Mouse (Mus musculus) right cerebral cortex, postnatal 4 days (tissue): ENCODE data around the gene Tex101.
"Not testable (repeated sequence)": the region's sequence is repeated elsewhere in the genome, so short reads cannot be mapped to it uniquely, and the experiment has no call there.

Experiments
- DNase-seq: peaks from one replicate; pipeline ENCODE4 v3.0.0-alpha.2; 2022

The Tex101 gene

DNA sequence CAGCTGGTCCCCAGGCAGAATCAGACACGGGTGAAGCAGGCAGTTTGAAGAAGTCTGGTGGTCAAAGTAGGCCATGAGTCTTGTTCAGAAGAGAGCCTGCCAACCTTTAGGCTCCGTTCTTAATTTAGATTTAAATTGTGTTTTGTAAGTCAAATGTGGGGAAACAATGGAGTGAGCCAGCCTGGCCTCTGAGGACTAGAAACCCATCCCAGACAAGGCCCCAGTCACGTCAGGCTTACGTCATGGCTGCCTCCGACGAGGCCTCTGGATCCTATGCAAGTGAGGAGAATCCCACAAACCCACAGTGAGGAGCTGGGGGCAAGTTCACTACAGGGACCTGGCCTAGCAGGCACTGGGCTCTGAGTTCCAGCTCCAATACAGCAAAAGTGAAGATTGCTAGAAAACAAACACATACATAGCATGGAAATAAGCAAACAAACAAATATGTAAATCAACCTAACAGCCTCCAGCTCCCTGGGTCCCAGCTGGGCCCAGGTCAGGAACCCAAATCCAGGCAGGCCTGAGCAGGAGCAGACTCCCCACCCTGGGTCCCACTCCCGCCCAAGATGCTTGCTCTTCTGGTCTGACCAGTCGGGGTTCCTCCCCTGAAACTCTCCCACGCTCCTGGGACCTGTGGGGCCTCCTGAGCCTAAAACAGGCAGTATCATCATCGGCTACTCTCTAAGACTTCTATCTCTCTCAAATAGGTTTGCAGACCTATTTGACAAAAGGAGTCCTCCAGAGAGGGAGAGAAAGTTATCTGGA lies 46.2 kb downstream of the Tex101 start:
- DNase-seq: no peak

DNA sequence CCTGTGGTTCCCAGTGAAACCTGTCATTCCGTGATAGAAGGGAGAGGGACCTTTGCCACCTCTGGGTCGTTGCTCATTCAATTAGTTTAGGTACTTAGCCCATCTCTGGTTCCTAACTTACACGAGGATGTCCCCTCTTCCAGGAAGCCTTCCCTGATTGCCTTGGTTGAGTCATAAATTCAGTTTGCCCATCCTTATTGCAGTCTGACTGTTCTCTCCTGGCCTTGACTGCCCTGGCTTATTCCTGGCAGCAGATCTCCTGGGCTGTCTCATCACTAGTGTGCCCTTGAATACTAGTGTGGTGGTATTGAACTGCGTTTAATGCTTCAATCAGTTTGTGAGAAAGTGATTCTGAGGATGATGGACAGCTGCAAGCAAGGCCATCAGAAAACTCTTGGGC lies 46.8 kb downstream of the Tex101 start:
- no peak for DNase-seq

DNA sequence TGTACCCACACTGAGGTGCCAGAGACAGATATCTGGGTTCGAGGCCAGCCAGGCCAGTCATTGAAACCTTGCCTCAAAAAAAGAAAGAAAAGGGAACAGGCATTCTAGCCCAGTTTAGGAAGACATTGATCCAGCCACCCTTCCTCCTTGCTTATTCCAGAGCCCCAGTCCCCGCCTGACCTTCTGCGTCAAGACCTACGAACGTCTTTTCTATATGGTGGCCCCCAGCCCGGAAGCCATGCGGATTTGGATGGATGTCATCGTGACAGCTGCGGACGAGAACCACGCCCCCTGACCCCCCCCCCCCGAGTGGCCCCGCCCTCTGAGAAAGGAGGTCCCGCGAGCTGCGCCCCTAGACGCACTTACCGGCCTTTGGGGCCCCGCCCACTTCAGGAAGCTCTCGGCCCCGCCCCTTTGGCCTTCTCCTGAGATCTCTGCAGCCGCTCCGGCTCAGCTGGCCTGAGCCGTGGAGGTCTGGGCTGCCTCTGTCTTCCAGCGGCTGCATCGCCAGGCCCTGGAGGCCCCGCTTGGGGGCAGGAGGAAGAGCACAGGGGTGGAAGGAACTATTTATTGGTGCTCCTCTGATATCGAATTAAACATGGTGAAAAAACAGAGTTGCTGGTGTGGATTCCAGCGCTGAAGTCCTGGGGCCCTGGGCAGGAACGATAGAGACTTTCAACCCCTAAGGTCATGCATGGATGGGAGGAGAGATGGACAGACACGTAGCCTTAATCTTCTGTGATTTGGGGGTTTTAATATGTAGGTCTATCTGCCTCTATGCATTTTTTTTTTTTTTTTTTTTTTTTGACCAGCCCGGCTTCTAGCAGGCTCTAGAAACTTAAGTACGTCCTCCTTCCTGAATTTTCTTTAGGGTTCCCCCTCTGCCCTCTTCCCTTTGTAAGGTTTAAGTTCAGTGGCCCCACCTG lies 47.5 kb downstream of the Tex101 start:
- DNase-seq: peak; percentile 39

DNA sequence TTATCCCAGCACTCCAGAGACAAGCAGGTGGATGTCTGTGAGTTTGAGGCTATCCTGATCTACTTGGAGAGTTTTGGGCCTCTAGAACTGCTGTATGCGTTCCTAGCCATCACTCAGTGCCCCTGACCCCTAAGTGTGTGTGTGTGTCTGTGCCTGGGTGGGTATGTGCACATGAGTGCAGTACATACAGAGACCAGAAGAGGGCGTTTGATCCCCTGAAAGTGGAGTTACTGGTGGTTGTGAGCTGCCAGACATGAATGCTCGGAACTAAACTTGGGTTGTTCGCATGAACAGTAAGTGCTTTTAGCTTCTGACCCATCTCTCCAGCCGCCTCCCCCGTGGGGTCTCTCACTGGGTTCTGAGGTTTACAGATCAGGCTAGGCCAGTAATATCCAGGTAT lies 53.5 kb downstream of the Tex101 start:
- no peak for DNase-seq

DNA sequence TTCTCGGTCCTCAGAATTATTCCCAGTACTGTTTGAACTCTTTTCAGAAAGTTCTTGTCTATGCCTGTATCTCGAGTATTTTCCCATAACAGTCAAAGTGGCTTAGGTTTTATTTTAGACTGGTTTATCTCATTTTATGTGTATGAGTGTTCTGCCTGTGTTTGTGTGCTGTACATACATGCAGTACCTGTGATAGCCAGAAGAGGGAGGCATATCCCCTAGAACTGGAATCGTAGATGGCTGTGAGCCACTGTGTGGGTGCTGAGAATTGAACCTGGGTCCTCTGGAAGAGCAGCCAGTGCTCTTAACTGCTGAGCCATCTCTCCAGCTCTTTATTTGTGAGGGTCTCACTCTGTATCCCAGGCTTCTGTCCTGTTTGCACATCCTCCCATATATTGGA lies 55.3 kb downstream of the Tex101 start:
- DNase-seq: no peak

DNA sequence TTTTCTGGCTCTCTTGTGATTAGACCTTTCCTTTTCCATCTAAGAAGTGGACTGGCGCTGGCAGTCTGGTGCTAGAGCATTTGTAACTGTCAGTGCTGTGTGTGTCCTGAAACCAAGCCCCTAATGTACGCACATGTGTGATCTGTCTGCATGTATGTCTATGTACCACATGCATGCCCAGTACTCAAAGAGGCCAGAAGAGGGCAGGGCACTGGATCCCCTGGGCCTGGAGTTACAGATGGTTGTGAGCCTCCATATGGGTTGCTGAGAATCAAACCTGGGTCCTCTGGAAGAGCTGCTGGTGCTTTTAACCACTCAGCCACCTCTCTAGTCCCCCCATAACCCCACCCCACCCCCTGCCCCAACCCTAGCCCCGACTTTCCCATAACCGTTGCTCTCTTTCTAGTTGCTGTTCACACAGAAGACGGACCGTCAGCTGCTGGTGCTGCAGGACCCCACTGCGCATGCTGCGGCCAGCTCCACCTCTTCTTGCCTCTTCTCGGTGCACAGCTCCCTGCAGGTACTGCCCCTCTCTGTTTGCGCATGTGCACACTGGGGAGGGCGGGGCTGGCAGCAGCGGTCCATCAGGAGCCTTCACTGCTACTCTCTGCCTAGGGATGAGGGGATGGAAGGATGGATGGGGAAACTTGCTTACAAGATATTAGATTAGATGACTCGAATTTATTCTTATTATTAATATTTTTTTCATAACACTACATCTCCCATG lies 56.6 kb downstream of the Tex101 start:
- no peak for DNase-seq

DNA sequence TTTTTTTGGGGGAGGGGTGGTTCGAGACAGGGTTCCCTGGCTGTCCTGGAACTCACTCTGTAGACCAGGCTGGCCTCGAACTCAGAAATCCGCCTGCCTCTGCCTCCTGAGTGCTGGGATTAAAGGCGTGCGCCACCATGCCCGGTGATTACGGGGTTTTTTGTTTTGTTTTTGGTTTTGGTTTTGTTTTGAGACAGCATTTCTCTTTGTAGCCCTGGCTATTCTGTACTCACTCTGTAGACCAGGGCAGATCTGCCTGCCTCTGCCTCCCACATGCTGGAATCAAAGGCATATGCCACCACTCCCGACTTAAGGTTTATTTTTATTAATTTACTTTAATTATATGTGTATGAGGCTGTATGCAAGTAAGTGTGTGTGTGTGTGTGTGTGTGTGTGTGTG lies 58.1 kb downstream of the Tex101 start:
- DNase-seq: not testable (repeated sequence)
